Mouse (Mus musculus): Measurements from ENCODE around the gene Adam33. TPM values are rescaled to one million over a fixed set of nuclear protein-coding genes. Genes with fewer than 3 reads are reported as not detected.

The Adam33 gene
- total and polyA plus RNA-seq, 3 experiments, result 0.17 to 0.21 TPM; not detected in 1

DNA sequence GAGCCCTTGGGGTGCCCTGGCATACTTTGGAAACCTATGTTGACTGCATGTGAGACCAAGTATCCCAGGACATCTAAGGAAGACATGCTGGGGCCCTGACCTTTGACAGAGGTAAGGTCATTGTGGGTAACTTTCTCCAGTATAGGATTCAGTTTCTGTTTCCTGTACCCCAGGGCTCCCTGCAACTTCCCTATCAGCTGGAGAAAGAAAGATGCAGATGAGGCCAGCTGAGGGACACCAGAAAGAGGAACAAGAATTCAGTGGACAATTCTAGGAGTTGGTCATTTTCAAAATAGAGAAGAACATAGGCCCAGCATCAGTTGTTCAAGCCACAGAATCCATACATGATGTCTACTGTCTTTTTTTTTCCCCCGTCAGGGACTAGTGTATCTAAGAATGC lies 26.0 kb upstream of the Adam33 start:
- no peaks in the 10 kb centered on the region for H3K36me3 ChIP-seq (replicated peaks in 1 of 2; ENCODE audit: control insufficient read depth in 1 of 2, insufficient read depth in 1 of 2, low read length in 1 of 2)
- no peak overlapping the region for H3K27ac ChIP-seq (ENCODE audit: insufficient read depth, low read depth)
- no peak overlapping the region for H3K4me2 ChIP-seq (ENCODE audit: insufficient read depth, low read depth, poor library complexity, severe bottlenecking)
- H3K9me3 ChIP-seq (replicated peaks; ENCODE audit: low read length), result no peaks in the 10 kb centered on the region
- H3K79me2 ChIP-seq (replicated peaks; ENCODE audit: control insufficient read depth, extremely low read depth, insufficient read depth, poor library complexity, severe bottlenecking), result no peaks in the 10 kb centered on the region
- H3K27me3 ChIP-seq (replicated peaks), result peaks cover 3% of the 10 kb centered on the region
- no peak overlapping the region for H3K9ac ChIP-seq (ENCODE audit: insufficient read depth, low read depth)
- peaks cover 0 to 4% of the 10 kb centered on the region in 2 experiments; a peak in 2 of 4 replicates for H3K4me1 ChIP-seq (ENCODE audit: control insufficient read depth in 1 of 2, insufficient read depth in 2 of 2)
- no peak for TF ChIP-seq MEF2A (IDR thresholded peaks at IDR 0.05; ENCODE audit: borderline replicate concordance, low read depth, low read length)
- TF ChIP-seq SIN3A (IDR thresholded peaks at IDR 0.05; ENCODE audit: low read length), result no peak
- no peak for TF ChIP-seq RCOR1 (conservative IDR thresholded peaks at IDR 0.05; ENCODE audit: low read depth, low read length)
- no peak for TF ChIP-seq E2F4 (IDR thresholded peaks at IDR 0.05; ENCODE audit: insufficient replicate concordance, low read depth, low read length)
- no peak for TF ChIP-seq NRF1 (IDR thresholded peaks at IDR 0.05; ENCODE audit: low read depth, low read length)
- no peak for TF ChIP-seq GABPA (IDR thresholded peaks at IDR 0.05; ENCODE audit: insufficient replicate concordance, low read depth, low read length)
- no peak for TF ChIP-seq MAFK (IDR thresholded peaks at IDR 0.05; ENCODE audit: insufficient replicate concordance, low read length)
- TF ChIP-seq USF1 (IDR thresholded peaks at IDR 0.05; ENCODE audit: low read depth, low read length), result no peak
- no peak for TF ChIP-seq MAZ (IDR thresholded peaks at IDR 0.05; ENCODE audit: low read depth, low read length)
- no peak for TF ChIP-seq ZKSCAN1 (IDR thresholded peaks at IDR 0.05; ENCODE audit: borderline replicate concordance, low read depth, low read length)
- TF ChIP-seq CHD2 (IDR thresholded peaks at IDR 0.05; ENCODE audit: low read length), result no peak
- no peak for TF ChIP-seq SMC3 (IDR thresholded peaks at IDR 0.05; ENCODE audit: low read depth, low read length)
- TF ChIP-seq JUN (IDR thresholded peaks at IDR 0.05; ENCODE audit: insufficient read depth, low read depth, low read length), result no peak
- TF ChIP-seq IRF4 (IDR thresholded peaks at IDR 0.05; ENCODE audit: low read depth, low read length), result no peak
- TF ChIP-seq POLR2A (IDR thresholded peaks at IDR 0.05; ENCODE audit: low read depth, low read length), result no peak
- no peak for DNase-seq (ENCODE audit: extremely low read depth)
- dilution Hi-C loops (cut with MboI; ENCODE audit: extremely low pct_ligation_motif_present, extremely low pct_unique_long_range_greater_than_20kb, low sequenced_read_pairs), result no loop called here
- in situ Hi-C loops (cut with MboI; ENCODE audit: low pct_ligation_motif_present, low pct_unique_long_range_greater_than_20kb, low sequenced_read_pairs), result loop anchor here (5.0 to 25.0 kb wide), 3 partner anchors 73 to 423 kb away; partner anchors contain the start of gene 1700037H04Rik
- H3K4me3 ChIP-seq (replicated peaks in 1 of 3; ENCODE audit: low read depth in 2 of 3, low read length in 2 of 3, poor library complexity in 1 of 3), result no peak overlapping the region

DNA sequence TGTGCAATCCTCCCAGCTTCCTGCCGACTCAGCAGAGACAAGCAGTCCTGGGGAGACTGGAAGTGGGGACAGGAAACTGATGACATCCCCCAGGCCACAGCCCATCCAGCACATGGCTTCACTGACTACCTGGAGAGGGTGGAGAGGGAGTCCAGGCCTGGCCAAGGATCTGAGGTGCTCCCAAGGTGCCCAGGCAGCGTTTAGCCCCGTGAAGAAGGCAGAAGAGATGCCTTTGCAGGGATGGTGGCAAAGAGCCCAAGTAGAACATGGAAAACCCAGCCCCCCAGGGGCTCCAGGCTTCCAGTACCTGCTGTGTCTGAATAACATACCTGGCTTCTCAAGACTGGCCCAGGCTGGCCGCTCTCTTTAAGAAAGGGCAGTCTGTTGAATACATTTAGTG lies 25.0 kb upstream of the Adam33 start:
- no peak overlapping the region for H3K4me2 ChIP-seq (ENCODE audit: insufficient read depth, low read depth, poor library complexity, severe bottlenecking)
- H3K36me3 ChIP-seq (replicated peaks in 1 of 2; ENCODE audit: control insufficient read depth in 1 of 2, insufficient read depth in 1 of 2, low read length in 1 of 2), result no peaks in the 10 kb centered on the region
- H3K4me1 ChIP-seq (ENCODE audit: control insufficient read depth in 1 of 2, insufficient read depth in 2 of 2), result peaks cover 0 to 4% of the 10 kb centered on the region in 2 experiments; a peak in 2 of 4 replicates
- H3K9ac ChIP-seq (ENCODE audit: insufficient read depth, low read depth), result no peak overlapping the region
- no peak for TF ChIP-seq RAD21 (IDR thresholded peaks at IDR 0.05; ENCODE audit: low read depth, low read length)
- no peak for TF ChIP-seq NRF1 (IDR thresholded peaks at IDR 0.05; ENCODE audit: low read depth, low read length)
- TF ChIP-seq ELF1 (IDR thresholded peaks at IDR 0.05; ENCODE audit: low read depth, low read length), result no peak
- TF ChIP-seq NELFE (IDR thresholded peaks at IDR 0.05; ENCODE audit: low read depth, low read length), result no peak
- TF ChIP-seq KAT2A (IDR thresholded peaks at IDR 0.05; ENCODE audit: insufficient replicate concordance, low read length), result no peak
- no peak for TF ChIP-seq MYC (IDR thresholded peaks at IDR 0.05; ENCODE audit: low read depth, low read length)
- TF ChIP-seq CHD1 (IDR thresholded peaks at IDR 0.05; ENCODE audit: low read depth, low read length), result no peak
- no peak for TF ChIP-seq MXI1 (IDR thresholded peaks at IDR 0.05; ENCODE audit: low read depth, low read length)
- TF ChIP-seq POLR2AphosphoS2 (IDR thresholded peaks at IDR 0.05; ENCODE audit: low read depth, low read length), result no peak
- TF ChIP-seq ETS1 (conservative IDR thresholded peaks at IDR 0.05; ENCODE audit: low read depth, low read length), result no peak
- no peak for TF ChIP-seq JUN (IDR thresholded peaks at IDR 0.05; ENCODE audit: insufficient read depth, low read depth, low read length)
- no peak for TF ChIP-seq EP300 (IDR thresholded peaks at IDR 0.05; ENCODE audit: low read length)
- no peak for TF ChIP-seq MAZ (IDR thresholded peaks at IDR 0.05; ENCODE audit: low read depth, low read length)
- TF ChIP-seq ZKSCAN1 (IDR thresholded peaks at IDR 0.05; ENCODE audit: borderline replicate concordance, low read depth, low read length), result no peak
- TF ChIP-seq TBP (conservative IDR thresholded peaks at IDR 0.05; ENCODE audit: low read depth, low read length), result no peak
- no peak for TF ChIP-seq RCOR1 (conservative IDR thresholded peaks at IDR 0.05; ENCODE audit: low read depth, low read length)
- TF ChIP-seq IRF4 (IDR thresholded peaks at IDR 0.05; ENCODE audit: low read depth, low read length), result no peak
- no peak for DNase-seq (ENCODE audit: extremely low read depth)
- H3K9me3 ChIP-seq (replicated peaks; ENCODE audit: low read length), result no peaks in the 10 kb centered on the region
- in situ Hi-C loops (cut with MboI; ENCODE audit: low pct_ligation_motif_present, low pct_unique_long_range_greater_than_20kb, low sequenced_read_pairs) (loop anchor here (25.0 kb wide), 1 partner anchor 424 kb away; no protein-coding TSS in a partner anchor), dilution Hi-C loops (cut with MboI; ENCODE audit: extremely low pct_ligation_motif_present, extremely low pct_unique_long_range_greater_than_20kb, low sequenced_read_pairs) (no loop called here)
- no peak overlapping the region for H3K4me3 ChIP-seq (replicated peaks in 1 of 3; ENCODE audit: low read depth in 2 of 3, low read length in 2 of 3, poor library complexity in 1 of 3)
- H3K79me2 ChIP-seq (replicated peaks; ENCODE audit: control insufficient read depth, extremely low read depth, insufficient read depth, poor library complexity, severe bottlenecking), result no peaks in the 10 kb centered on the region
- no peak overlapping the region for H3K27ac ChIP-seq (ENCODE audit: insufficient read depth, low read depth)
- H3K27me3 ChIP-seq (replicated peaks), result peaks cover under 1% of the 10 kb centered on the region

Measured in CH12.LX (cell line).